Mouse (Mus musculus): ENCODE measurements around the gene Epb41l3. TPM values are rescaled to one million over a fixed set of nuclear protein-coding genes. Genes with fewer than 3 reads are reported as not detected.

Epb41l3 gene
- total and polyA plus RNA-seq, 3 experiments, result not detected

DNA sequence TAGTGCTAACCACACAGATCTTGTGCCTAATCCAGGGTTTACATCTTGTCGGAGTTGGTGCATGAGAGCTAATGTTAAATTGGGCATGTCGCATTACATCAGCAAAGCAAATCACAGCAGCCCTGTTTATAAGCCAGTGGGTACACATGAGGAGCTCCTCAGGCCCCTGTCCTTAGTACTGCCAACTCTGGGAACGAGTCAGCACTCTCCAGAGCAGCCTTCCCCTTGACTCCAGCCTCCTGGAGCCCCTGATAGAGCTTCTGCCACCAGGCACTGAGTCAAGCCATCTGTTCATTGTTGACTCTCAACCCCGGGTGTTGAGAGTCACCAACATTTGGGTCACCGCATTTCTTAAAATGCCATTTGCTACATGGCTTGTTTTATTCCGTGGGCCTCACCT is 192.0 kb downstream of the Epb41l3 start:
- H3K27ac ChIP-seq (ENCODE audit: control insufficient read depth, low read depth, low read length), result no peak overlapping the region
- peaks cover 0 to 21% of the 10 kb centered on the region in 2 experiments; a peak in 2 of 4 replicates for H3K4me1 ChIP-seq (ENCODE audit: control insufficient read depth in 1 of 2, insufficient read depth in 2 of 2, low read length in 2 of 2)
- no peaks in the 10 kb centered on the region for H3K79me2 ChIP-seq (ENCODE audit: control insufficient read depth, insufficient read depth, low read length, poor library complexity)
- H3K36me3 ChIP-seq (ENCODE audit: control insufficient read depth in 1 of 2, insufficient read depth in 2 of 2, low read length in 2 of 2), result peaks cover 0 to 5% of the 10 kb centered on the region in 2 experiments; a peak in 1 of 4 replicates
- no peaks in the 10 kb centered on the region for H3K9me3 ChIP-seq (replicated peaks; ENCODE audit: insufficient read depth, low read length)
- no peak for TF ChIP-seq TAL1 (IDR thresholded peaks at IDR 0.05; ENCODE audit: low read length)
- no peak for TF ChIP-seq RAD21 (IDR thresholded peaks at IDR 0.05; ENCODE audit: low read depth, low read length)
- TF ChIP-seq SMC3 (IDR thresholded peaks at IDR 0.05; ENCODE audit: low read depth, low read length), result no peak
- no peak for TF ChIP-seq BHLHE40 (IDR thresholded peaks at IDR 0.05; ENCODE audit: borderline replicate concordance, low read depth, low read length)
- TF ChIP-seq CHD2 (IDR thresholded peaks at IDR 0.05; ENCODE audit: low read length), result no peak
- no peak for TF ChIP-seq MXI1 (IDR thresholded peaks at IDR 0.05; ENCODE audit: low read depth, low read length)
- no peak for TF ChIP-seq MYB (IDR thresholded peaks at IDR 0.05; ENCODE audit: low read depth, low read length)
- no peak for TF ChIP-seq ZKSCAN1 (IDR thresholded peaks at IDR 0.05; ENCODE audit: low read depth, low read length)
- no peak for TF ChIP-seq NRF1 (IDR thresholded peaks at IDR 0.05; ENCODE audit: insufficient read depth, low read depth, low read length, poor library complexity, severe bottlenecking)
- no peak for DNase-seq (ENCODE audit: low read depth, low spot score)
- H3K4me3 ChIP-seq (ENCODE audit: control insufficient read depth in 1 of 2, insufficient read depth in 1 of 2, low read depth in 2 of 2, low read length in 2 of 2), result no peak overlapping the region
- peaks cover 0 to 2% of the 10 kb centered on the region in 2 experiments; a peak in 1 of 4 replicates for H3K27me3 ChIP-seq (ENCODE audit: control insufficient read depth in 1 of 2, insufficient read depth in 2 of 2, low read length in 2 of 2)
- H3K9ac ChIP-seq (ENCODE audit: control insufficient read depth, low read depth, low read length, poor library complexity, severe bottlenecking), result no peak overlapping the region

DNA sequence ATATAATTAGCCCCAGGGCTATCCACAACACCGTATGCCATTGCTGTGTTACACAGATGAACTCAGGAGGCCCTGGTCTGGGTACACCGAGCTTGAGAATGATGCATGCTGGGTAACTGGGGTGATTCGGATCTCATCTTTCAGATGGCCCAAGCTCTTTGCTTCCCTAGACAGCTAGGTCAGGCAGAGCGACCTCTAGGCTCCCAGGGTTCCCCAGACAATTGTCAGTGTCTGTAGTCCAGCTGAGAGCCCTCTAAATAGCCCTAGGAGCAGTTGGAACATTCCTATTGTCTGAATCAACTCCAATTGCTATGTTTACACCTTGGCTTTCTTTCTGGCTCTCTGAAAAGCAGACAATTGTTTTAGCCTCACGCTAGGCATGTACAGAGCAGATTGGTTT is 201.9 kb downstream of the Epb41l3 start:
- no peaks in the 10 kb centered on the region for H3K79me2 ChIP-seq (ENCODE audit: control insufficient read depth, insufficient read depth, low read length, poor library complexity)
- no peaks in the 10 kb centered on the region for H3K36me3 ChIP-seq (ENCODE audit: control insufficient read depth in 1 of 2, insufficient read depth in 2 of 2, low read length in 2 of 2)
- H3K4me3 ChIP-seq (ENCODE audit: control insufficient read depth in 1 of 2, insufficient read depth in 1 of 2, low read depth in 2 of 2, low read length in 2 of 2), result no peak overlapping the region
- TF ChIP-seq ZKSCAN1 (IDR thresholded peaks at IDR 0.05; ENCODE audit: low read depth, low read length) (no peak), ZMIZ1 (IDR thresholded peaks at IDR 0.05; ENCODE audit: low read depth, low read length) (no peak), MAZ (IDR thresholded peaks at IDR 0.05; ENCODE audit: low read depth, low read length) (no peak), MEF2A (IDR thresholded peaks at IDR 0.05; ENCODE audit: extremely low read depth, insufficient replicate concordance, low read depth, low read length, poor library complexity, severe bottlenecking) (no peak), MYB (IDR thresholded peaks at IDR 0.05; ENCODE audit: low read depth, low read length) (no peak), KAT2A (conservative IDR thresholded peaks at IDR 0.05; ENCODE audit: low read depth, low read length) (no peak), BHLHE40 (IDR thresholded peaks at IDR 0.05; ENCODE audit: borderline replicate concordance, low read depth, low read length) (no peak), HCFC1 (IDR thresholded peaks at IDR 0.05; ENCODE audit: low read depth, low read length) (no peak), CHD2 (IDR thresholded peaks at IDR 0.05; ENCODE audit: low read length) (no peak), SMC3 (IDR thresholded peaks at IDR 0.05; ENCODE audit: low read depth, low read length) (no peak), NRF1 (IDR thresholded peaks at IDR 0.05; ENCODE audit: insufficient read depth, low read depth, low read length, poor library complexity, severe bottlenecking) (no peak), TBP (IDR thresholded peaks at IDR 0.05; ENCODE audit: low read depth, low read length) (no peak), TCF12 (IDR thresholded peaks at IDR 0.05; ENCODE audit: low read depth, low read length) (no peak), GABPA (IDR thresholded peaks at IDR 0.05; ENCODE audit: low read depth, low read length) (no peak), MAFK (IDR thresholded peaks at IDR 0.05; ENCODE audit: borderline replicate concordance, low read depth, low read length) (no peak), MXI1 (IDR thresholded peaks at IDR 0.05; ENCODE audit: low read depth, low read length) (no peak), USF1 (IDR thresholded peaks at IDR 0.05; ENCODE audit: low read depth, low read length) (no peak), POLR2AphosphoS5 (IDR thresholded peaks at IDR 0.05; ENCODE audit: borderline replicate concordance, low read depth, low read length) (no peak), CHD1 (IDR thresholded peaks at IDR 0.05; ENCODE audit: low read depth, low read length) (no peak)
- H3K4me1 ChIP-seq (ENCODE audit: control insufficient read depth in 1 of 2, insufficient read depth in 2 of 2, low read length in 2 of 2), result no peaks in the 10 kb centered on the region
- H3K27ac ChIP-seq (ENCODE audit: control insufficient read depth, low read depth, low read length), result no peak overlapping the region
- no peaks in the 10 kb centered on the region for H3K9me3 ChIP-seq (replicated peaks; ENCODE audit: insufficient read depth, low read length)
- no peaks in the 10 kb centered on the region for H3K27me3 ChIP-seq (ENCODE audit: control insufficient read depth in 1 of 2, insufficient read depth in 2 of 2, low read length in 2 of 2)
- H3K9ac ChIP-seq (ENCODE audit: control insufficient read depth, low read depth, low read length, poor library complexity, severe bottlenecking), result no peak overlapping the region
- no peak for DNase-seq (ENCODE audit: low read depth, low spot score)

All from MEL (cell line).